Mouse (Mus musculus): ENCODE data around the gene Rrp1. TPM values are rescaled to one million over a fixed set of nuclear protein-coding genes. Genes with fewer than 3 reads are reported as not detected.

Gene Rrp1
- polyA plus RNA-seq (2017; shearing (Covaris generic)): 100 to 1,000 TPM; 107 to 148 TPM

- peak; percentile 98 for ATAC-seq
These were observed at the start of gene Rrp1 for GRCm38 (mm10) chr10:78412319-78413151. Rrp1 (minus strand) TSS chr10:78413043.

GRCm38 (mm10) chr10:78461767-78462166 lies 48.9 kb upstream of the Rrp1 start:
- ATAC-seq: no peak

- ATAC-seq: no peak
These were observed 47.6 kb upstream of the Rrp1 start for GRCm38 (mm10) chr10:78460463-78460862.

GRCm38 (mm10) chr10:78458348-78459111 lies 45.7 kb upstream of the Rrp1 start:
- peak; percentile 31 for ATAC-seq

GRCm38 (mm10) chr10:78457495-78458347 lies 44.9 kb upstream of the Rrp1 start:
- ATAC-seq: peak; percentile 95

GRCm38 (mm10) chr10:78456696-78457095 lies 43.9 kb upstream of the Rrp1 start:
- no peak for ATAC-seq

- no peak for ATAC-seq
These were observed 39.8 kb upstream of the Rrp1 start for GRCm38 (mm10) chr10:78452641-78453040.

- no peak for ATAC-seq
These were observed 37.9 kb upstream of the Rrp1 start for GRCm38 (mm10) chr10:78450761-78451160.

- ATAC-seq: no peak
These were observed 34.6 kb upstream of the Rrp1 start for GRCm38 (mm10) chr10:78447396-78447795.

GRCm38 (mm10) chr10:78446195-78446594 lies 33.4 kb upstream of the Rrp1 start:
- no peak for ATAC-seq

- ATAC-seq: no peak
These were observed 29.4 kb upstream of the Rrp1 start for GRCm38 (mm10) chr10:78442292-78442691.

GRCm38 (mm10) chr10:78441606-78442005 lies 28.8 kb upstream of the Rrp1 start:
- no peak for ATAC-seq

GRCm38 (mm10) chr10:78440812-78441211 lies 28.0 kb upstream of the Rrp1 start:
- ATAC-seq: peak; percentile 38

GRCm38 (mm10) chr10:78439990-78440389 lies 27.1 kb upstream of the Rrp1 start:
- no peak for ATAC-seq

GRCm38 (mm10) chr10:78439550-78439949 lies 26.7 kb upstream of the Rrp1 start:
- no peak for ATAC-seq

- peak; percentile 84 for ATAC-seq
These were observed 25.3 kb upstream of the Rrp1 start for GRCm38 (mm10) chr10:78438094-78438493.

GRCm38 (mm10) chr10:78432853-78433252 lies 20.0 kb upstream of the Rrp1 start:
- no peak for ATAC-seq

- no peak for ATAC-seq
These were observed 16.9 kb upstream of the Rrp1 start for GRCm38 (mm10) chr10:78429776-78430175.

- no peak for ATAC-seq
These were observed 16.3 kb upstream of the Rrp1 start for GRCm38 (mm10) chr10:78429180-78429579.

GRCm38 (mm10) chr10:78428070-78428469 lies 15.2 kb upstream of the Rrp1 start:
- no peak for ATAC-seq

GRCm38 (mm10) chr10:78426117-78426735 lies 13.4 kb upstream of the Rrp1 start:
- ATAC-seq: peak; percentile 8
